Mouse (Mus musculus) ES-Bruce4 (cell line): ENCODE data around the gene Vmn1r14. TPM values are rescaled to one million over a fixed set of nuclear protein-coding genes. Genes with fewer than 3 reads are reported as not detected.
"Not testable (repeated sequence)": the region's sequence is repeated elsewhere in the genome, so short reads cannot be mapped to it uniquely, and the experiment has no call there.

ENCODE experiments used
- H3K27ac ChIP-seq: 2 replicates; pipeline ENCODE4 v1.5.1; 2012; ENCODE audit warnings: low read length, inconsistent platforms; ENCODE audit not compliant: insufficient read depth
- H3K27me3 ChIP-seq: 2 replicates; pipeline ENCODE4 v1.6.1; 2012; ENCODE audit warnings: mild to moderate bottlenecking, low read length, inconsistent platforms; ENCODE audit not compliant: control insufficient read depth, poor library complexity, insufficient read depth, severe bottlenecking
- H3K36me3 ChIP-seq: 2 replicates; pipeline ENCODE4 v1.6.1; 2012; ENCODE audit warnings: inconsistent platforms, mild to moderate bottlenecking, low read length, moderate library complexity; ENCODE audit not compliant: control insufficient read depth, poor library complexity, insufficient read depth, severe bottlenecking
- H3K4me1 ChIP-seq: one replicate; pipeline ENCODE4 v1.8.1; 2011; ENCODE audit warnings: low read length; ENCODE audit not compliant: control insufficient read depth, insufficient read depth
- H3K4me3 ChIP-seq: 2 replicates; pipeline ENCODE4 v1.5.1; 2011; ENCODE audit warnings: low read depth, mild to moderate bottlenecking, low read length
- H3K9ac ChIP-seq: 2 replicates; pipeline ENCODE4 v1.6.1; 2012; ENCODE audit warnings: low read depth, mild to moderate bottlenecking, inconsistent platforms; ENCODE audit not compliant: poor library complexity, severe bottlenecking
- H3K9me3 ChIP-seq: replicated peaks from 2 replicates; pipeline ENCODE4 v1.6.1; 2012; ENCODE audit warnings: mild to moderate bottlenecking, low read length, inconsistent platforms; ENCODE audit not compliant: control insufficient read depth, poor library complexity, insufficient read depth, severe bottlenecking
- CTCF ChIP-seq: IDR thresholded peaks from one replicate; pipeline ENCODE4 v1.8.1; 2011; ENCODE audit warnings: low read depth, low read length
- EP300 ChIP-seq: IDR thresholded peaks from 2 replicates; pipeline ENCODE4 v1.6.1; 2011; ENCODE audit warnings: low read depth, low read length; ENCODE audit not compliant: insufficient read depth
- POLR2A ChIP-seq: IDR thresholded peaks from one replicate; pipeline ENCODE4 v1.8.1; 2011; ENCODE audit warnings: low read length; ENCODE audit not compliant: insufficient read depth
- polyA plus RNA-seq: library from polyadenylated mRNA; stranded (reverse); fragments of >200 nt; gene quantifications from 2 replicates; pipeline ENCODE4 v1.2.4, GENCODE M21; 2011; ENCODE audit warnings: low read depth; ENCODE audit not compliant: missing spikeins, insufficient read depth, insufficient read length

Vmn1r14 gene
- polyA plus RNA-seq: not detected in 2 replicates

- Histone ChIP-seq H3K4me3 (no peak within 1 kb of the TSS), H3K9me3 (no peaks in the 10 kb centered on the region), H3K4me1 (no peaks in the 10 kb centered on the region), H3K9ac (no peak within 1 kb of the TSS), H3K36me3 (no peaks in the 10 kb centered on the region), H3K27me3 (no peaks in the 10 kb centered on the region), H3K27ac (no peak within 1 kb of the TSS)
- TF ChIP-seq CTCF (no peak), POLR2A (no peak), EP300 (no peak)
These were observed at the start of gene Vmn1r14 for GRCm38 (mm10) chr6:57231386-57231785. TSS of gene Vmn1r14 (plus strand) at chr6:57231686.

GRCm38 (mm10) chr6:57190016-57190415, 41.5 kb upstream of the Vmn1r14 start:
- H3K36me3 ChIP-seq, H3K4me1 ChIP-seq, H3K4me3 ChIP-seq, H3K9me3 ChIP-seq, H3K27ac ChIP-seq, H3K27me3 ChIP-seq, H3K9ac ChIP-seq: not testable (repeated sequence)

- not testable (repeated sequence) for H3K9me3 ChIP-seq, H3K36me3 ChIP-seq, H3K27me3 ChIP-seq, H3K9ac ChIP-seq, H3K4me1 ChIP-seq, H3K4me3 ChIP-seq, H3K27ac ChIP-seq
These were observed 28.5 kb upstream of the Vmn1r14 start, which contains the start of gene Vmn1r13 for GRCm38 (mm10) chr6:57202990-57203389. TSS of gene Vmn1r13 (plus strand) at chr6:57203290.

- no peaks in the 10 kb centered on the region for H3K4me1 ChIP-seq
- H3K27me3 ChIP-seq: no peaks in the 10 kb centered on the region
- TF ChIP-seq CTCF (no peak), EP300 (no peak), POLR2A (no peak)
- H3K36me3 ChIP-seq: no peaks in the 10 kb centered on the region
- H3K9me3 ChIP-seq: no peaks in the 10 kb centered on the region
- H3K27ac ChIP-seq: no peak within 1 kb of the TSS
- H3K9ac ChIP-seq: no peak within 1 kb of the TSS
- H3K4me3 ChIP-seq: no peak within 1 kb of the TSS
These were observed 26.2 kb downstream of the Vmn1r14 start, which contains the start of gene Vmn1r15 for GRCm38 (mm10) chr6:57257652-57258051. TSS of gene Vmn1r15 (plus strand) at chr6:57257952.

- TF ChIP-seq POLR2A (no peak), CTCF (no peak), EP300 (no peak)
- Histone ChIP-seq H3K36me3 (no peaks in the 10 kb centered on the region), H3K27me3 (no peaks in the 10 kb centered on the region), H3K9me3 (no peaks in the 10 kb centered on the region), H3K27ac (no peak overlapping the region), H3K4me3 (no peak overlapping the region), H3K9ac (no peak overlapping the region), H3K4me1 (no peaks in the 10 kb centered on the region)
These were observed 29.5 kb downstream of the Vmn1r14 start for GRCm38 (mm10) chr6:57260990-57261389.

- Histone ChIP-seq H3K27me3 (no peaks in the 10 kb centered on the region), H3K9ac (no peak overlapping the region), H3K27ac (no peak overlapping the region), H3K36me3 (no peaks in the 10 kb centered on the region), H3K9me3 (no peaks in the 10 kb centered on the region), H3K4me1 (no peaks in the 10 kb centered on the region), H3K4me3 (no peak overlapping the region)
- TF ChIP-seq CTCF: no peak
- no peak for TF ChIP-seq EP300
- TF ChIP-seq POLR2A: no peak
These were observed 40.4 kb downstream of the Vmn1r14 start for GRCm38 (mm10) chr6:57271881-57272280.
